Mouse (Mus musculus): ENCODE data around the gene Tnpo3.
A peak's percentile ranks its signal among the peaks of the same experiment; 100 is the strongest.

The Tnpo3 gene

GRCm38 (mm10) chr6:29527361-29528164 lies 82.1 kb downstream of the Tnpo3 start:
- no peak for DNase-seq (ENCODE audit: low spot score)

- no peak for DNase-seq (ENCODE audit: low spot score)
Measured at GRCm38 (mm10) chr6:29526281-29527251, 83.1 kb downstream of the Tnpo3 start, which contains the start of gene Irf5. Irf5 (plus strand) TSS chr6:29526625.

GRCm38 (mm10) chr6:29525256-29525655 lies 84.4 kb downstream of the Tnpo3 start:
- DNase-seq (ENCODE audit: low spot score) = no peak

GRCm38 (mm10) chr6:29524034-29524489 lies 85.6 kb downstream of the Tnpo3 start:
- DNase-seq (ENCODE audit: low spot score) = no peak

- DNase-seq (ENCODE audit: low spot score) = no peak
Measured at GRCm38 (mm10) chr6:29523301-29524033, 86.2 kb downstream of the Tnpo3 start.

- DNase-seq (ENCODE audit: low spot score) = no peak
Measured at GRCm38 (mm10) chr6:29522626-29523300, 86.9 kb downstream of the Tnpo3 start.

- peak; percentile 43 for DNase-seq (ENCODE audit: low spot score)
Measured at GRCm38 (mm10) chr6:29517139-29517538, 92.5 kb downstream of the Tnpo3 start.

GRCm38 (mm10) chr6:29513284-29513683 lies 96.4 kb downstream of the Tnpo3 start:
- no peak for DNase-seq (ENCODE audit: low spot score)

GRCm38 (mm10) chr6:29509086-29509485 lies 100.6 kb downstream of the Tnpo3 start:
- no peak for DNase-seq (ENCODE audit: low spot score)

GRCm38 (mm10) chr6:29507447-29508309 lies 102.0 kb downstream of the Tnpo3 start, which contains the start of gene Kcp:
Kcp (minus strand) TSS chr6:29507952.
- DNase-seq (ENCODE audit: low spot score) = no peak

GRCm38 (mm10) chr6:29506834-29507233 lies 102.9 kb downstream of the Tnpo3 start:
- no peak for DNase-seq (ENCODE audit: low spot score)

GRCm38 (mm10) chr6:29505493-29505892 lies 104.2 kb downstream of the Tnpo3 start:
- no peak for DNase-seq (ENCODE audit: low spot score)

- no peak for DNase-seq (ENCODE audit: low spot score)
Measured at GRCm38 (mm10) chr6:29501599-29501998, 108.1 kb downstream of the Tnpo3 start.

- DNase-seq (ENCODE audit: low spot score) = no peak
Measured at GRCm38 (mm10) chr6:29500810-29501209, 108.9 kb downstream of the Tnpo3 start.

- no peak for DNase-seq (ENCODE audit: low spot score)
Measured at GRCm38 (mm10) chr6:29500177-29500576, 109.5 kb downstream of the Tnpo3 start.

GRCm38 (mm10) chr6:29497791-29498190 lies 111.9 kb downstream of the Tnpo3 start:
- DNase-seq (ENCODE audit: low spot score) = no peak

- DNase-seq (ENCODE audit: low spot score) = no peak
Measured at GRCm38 (mm10) chr6:29496270-29496669, 113.4 kb downstream of the Tnpo3 start.

- no peak for DNase-seq (ENCODE audit: low spot score)
Measured at GRCm38 (mm10) chr6:29494101-29494500, 115.6 kb downstream of the Tnpo3 start.

Measured in c-Kit-positive CD71-positive TER-119-positive erythroid progenitor cells, embryonic 14.5 days (primary cell).